Mouse (Mus musculus): ENCODE measurements at regions not wholly inside any gene's neighbourhood (a gene's known extent, or its start where the extent isn't known, plus 50 kb on each side); places are given as distances from the start of the nearest gene placed in this dataset.

DNA sequence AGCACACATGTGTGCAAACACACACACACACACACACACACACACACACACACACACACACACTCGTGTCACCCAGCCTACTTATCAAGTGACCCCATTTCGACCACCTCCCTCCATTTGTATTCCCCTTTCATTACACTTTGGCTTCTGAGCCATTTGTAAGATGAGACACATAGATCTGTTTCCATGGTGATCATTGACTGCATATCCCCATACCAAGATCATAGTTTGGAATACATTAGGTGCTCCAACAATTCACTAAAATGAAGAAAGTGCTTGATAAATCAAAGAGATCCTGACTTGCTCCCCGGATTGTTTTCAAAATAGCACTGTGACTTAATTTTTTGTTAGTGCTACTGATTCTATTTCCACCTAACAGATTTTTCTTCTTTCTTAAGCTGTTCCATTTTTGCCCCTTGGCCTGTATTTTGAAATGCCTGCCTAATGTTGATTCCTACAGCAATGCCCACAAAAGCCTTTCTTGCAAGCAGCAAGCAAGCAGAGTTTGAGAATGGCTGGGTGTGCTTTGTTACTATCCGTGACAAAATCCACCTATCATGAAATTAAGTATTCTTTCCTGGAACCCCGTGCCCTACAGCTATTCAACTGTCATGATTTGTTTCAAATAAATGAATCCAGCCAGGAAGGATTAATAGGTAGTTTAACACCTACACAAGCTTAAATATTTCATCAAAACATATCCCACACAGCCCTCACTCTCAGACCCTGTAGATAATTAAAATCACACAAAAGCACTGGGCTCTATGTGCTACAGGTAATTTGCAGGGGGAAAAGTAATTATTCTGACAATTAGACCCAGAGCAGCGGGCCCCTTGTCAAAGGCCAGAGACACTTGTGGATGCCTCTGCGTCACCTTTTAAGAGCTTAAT is 168.1 kb upstream of the Rgma start:
- TF ChIP-seq POLR2A (IDR thresholded peaks at IDR 0.05; ENCODE audit: extremely low read depth, insufficient read depth, low read length) (no peak), CTCF (IDR thresholded peaks at IDR 0.05; ENCODE audit: low read depth, low read length) (no peak)
